Mouse (Mus musculus) large intestine, adult 2 months (tissue): ENCODE measurements around the gene Mrpl4. TPM values are rescaled to one million over a fixed set of nuclear protein-coding genes. Genes with fewer than 3 reads are reported as not detected.

ENCODE experiments used
- DNase-seq: peaks from one replicate; pipeline ENCODE4 v3.0.0-alpha.2; 2012; ENCODE audit warnings: low read depth, low spot score
- WGBS: fragments of 180-500 bp; shearing (Covaris S2); methylation state at CpG from one replicate; pipeline ENCODE4 v1.1.7; 2018; 5-methylcytosine and 5-hydroxymethylcytosine counted together
- polyA plus RNA-seq: library from polyadenylated mRNA; depleted of rRNA; stranded (reverse); fragments of >200 nt; gene quantifications from 2 replicates; pipeline ENCODE4 v1.2.3, GENCODE M21; 2012

Mrpl4 gene
- polyA plus RNA-seq, 1 experiment = 97.6 TPM

- WGBS = 17% methylated on average over 29 of the region's 29 CpGs
- DNase-seq = no peak
Measured at GRCm38 (mm10) chr9:21014691-21015570, 12.4 kb downstream of the Mrpl4 start.

GRCm38 (mm10) chr9:21015571-21016130 lies 13.1 kb downstream of the Mrpl4 start, which contains the start of gene Icam1:
Gene Icam1, plus strand, starts transcription at chr9:21015985.
- DNase-seq = no peak
- 1% methylated on average over 30 of the region's 30 CpGs for WGBS

GRCm38 (mm10) chr9:21016331-21017176 lies 14.0 kb downstream of the Mrpl4 start:
- 11% methylated on average over 17 of the region's 17 CpGs for WGBS
- DNase-seq = no peak

- 37% methylated on average over 4 of the region's 4 CpGs for WGBS
- no peak for DNase-seq
Measured at GRCm38 (mm10) chr9:21017177-21017575, 14.6 kb downstream of the Mrpl4 start.

- WGBS = 65% methylated on average over 2 of the region's 2 CpGs
- DNase-seq = no peak
Measured at GRCm38 (mm10) chr9:21018600-21018999, 16.1 kb downstream of the Mrpl4 start.

- DNase-seq = no peak
- WGBS = 87% methylated on average over 3 of the region's 3 CpGs
Measured at GRCm38 (mm10) chr9:21021363-21021762, 18.8 kb downstream of the Mrpl4 start.

- DNase-seq = no peak
- 49% methylated on average over 6 of the region's 6 CpGs for WGBS
Measured at GRCm38 (mm10) chr9:21022288-21022687, 19.8 kb downstream of the Mrpl4 start.

GRCm38 (mm10) chr9:21022726-21023125 lies 20.2 kb downstream of the Mrpl4 start:
- no peak for DNase-seq
- 92% methylated on average over 1 of the region's 1 CpGs for WGBS

GRCm38 (mm10) chr9:21025258-21025810 lies 22.8 kb downstream of the Mrpl4 start:
- DNase-seq = no peak
- 46% methylated on average over 19 of the region's 19 CpGs for WGBS

- DNase-seq = no peak
- 87% methylated on average over 12 of the region's 12 CpGs for WGBS
Measured at GRCm38 (mm10) chr9:21026849-21027248, 24.3 kb downstream of the Mrpl4 start.

GRCm38 (mm10) chr9:21027774-21028290 lies 25.3 kb downstream of the Mrpl4 start:
- 69% methylated on average over 8 of the region's 8 CpGs for WGBS
- DNase-seq = no peak

GRCm38 (mm10) chr9:21028560-21029110 lies 26.1 kb downstream of the Mrpl4 start:
- no peak for DNase-seq
- 59% methylated on average over 6 of the region's 6 CpGs for WGBS

GRCm38 (mm10) chr9:21029291-21030054 lies 26.9 kb downstream of the Mrpl4 start, which contains the start of gene Icam4:
Gene Icam4, plus strand, starts transcription at chr9:21029373.
- DNase-seq = peak; percentile 32
- 2% methylated on average over 37 of the region's 37 CpGs for WGBS

GRCm38 (mm10) chr9:21030055-21030600 lies 27.6 kb downstream of the Mrpl4 start:
- DNase-seq = no peak
- 29% methylated on average over 22 of the region's 22 CpGs for WGBS

- WGBS = 0% methylated on average over 13 of the region's 13 CpGs
Measured at GRCm38 (mm10) chr9:21030781-21031250, 28.3 kb downstream of the Mrpl4 start.

GRCm38 (mm10) chr9:21031251-21031895 lies 28.8 kb downstream of the Mrpl4 start:
- under 1% methylated on average over 36 of the region's 36 CpGs for WGBS
- no peak for DNase-seq

More at GRCm38 (mm10) chr9:21030781-21031250, 28.3 kb downstream of the Mrpl4 start:
- peak; percentile 90 for DNase-seq

- WGBS = 1% methylated on average over 35 of the region's 35 CpGs
Measured at GRCm38 (mm10) chr9:21031896-21032351, 29.4 kb downstream of the Mrpl4 start, which contains the start of gene Icam5. Gene Icam5, plus strand, starts transcription at chr9:21032073.

More at GRCm38 (mm10) chr9:21031896-21032351, 29.4 kb downstream of the Mrpl4 start, which contains the start of gene Icam5:
- no peak for DNase-seq
